Mouse (Mus musculus): ENCODE data around the gene Sap30bp. TPM values are rescaled to one million over a fixed set of nuclear protein-coding genes. Genes with fewer than 3 reads are reported as not detected.

Sap30bp gene
- polyA plus RNA-seq, 1 experiment from 2014 or later, result 48.4 TPM

DNA sequence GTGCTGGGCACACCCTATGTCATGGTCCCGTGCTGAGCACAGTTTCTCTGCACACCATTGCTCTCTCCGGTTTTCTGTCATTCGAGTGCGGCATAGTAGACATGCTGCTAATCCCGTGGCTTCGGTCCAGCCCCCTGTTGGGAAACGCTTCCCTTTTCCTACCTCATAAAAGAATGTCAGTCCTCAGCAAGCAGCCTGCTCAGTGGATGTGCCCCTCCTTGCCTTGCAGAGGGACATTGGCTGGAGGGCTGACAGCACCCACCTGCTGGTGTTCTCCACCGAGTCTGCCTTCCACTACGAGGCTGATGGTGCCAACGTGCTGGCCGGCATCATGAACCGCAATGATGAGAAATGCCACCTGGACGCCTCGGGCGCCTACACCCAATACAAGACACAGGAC lies 49.4 kb downstream of the Sap30bp start:
- 91% methylated on average over 15 of the region's 15 CpGs for WGBS
- no peak overlapping the region for H3K9ac ChIP-seq (replicated peaks; ENCODE audit: low read length)
- no peak for DNase-seq

DNA sequence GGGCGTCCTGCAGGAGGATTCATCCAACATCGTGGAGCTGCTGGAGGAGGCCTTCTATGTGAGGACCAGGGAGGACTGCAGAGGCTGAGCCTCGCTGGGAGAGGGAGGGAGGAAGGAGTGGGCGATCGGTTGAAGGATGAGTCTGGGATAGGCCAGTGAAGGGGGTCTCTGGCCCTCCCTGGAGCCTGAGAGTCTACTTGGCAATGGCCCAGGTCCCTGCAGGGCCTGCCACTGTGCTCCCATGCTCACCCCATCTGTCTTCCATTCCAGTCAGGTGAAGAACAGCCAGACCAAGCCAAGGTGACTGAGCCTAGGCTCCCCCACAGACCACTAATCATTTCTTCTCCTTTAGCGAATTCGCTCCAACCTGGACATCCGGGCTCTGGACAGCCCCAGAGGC lies 50.2 kb downstream of the Sap30bp start:
- Histone ChIP-seq H3K4me3 (replicated peaks; ENCODE audit: low read depth, low read length) (no peak overlapping the region), H3K27me3 (ENCODE audit: control insufficient read depth, insufficient read depth, low read length) (no peaks in the 10 kb centered on the region), H3K4me1 (ENCODE audit: control insufficient read depth, insufficient read depth, low read length) (no peaks in the 10 kb centered on the region), H3K27ac (replicated peaks; ENCODE audit: low read depth, low read length) (no peak overlapping the region), H3K4me2 (ENCODE audit: low read length) (no peak overlapping the region), H3K9me3 (ENCODE audit: control insufficient read depth, low read length) (no peaks in the 10 kb centered on the region), H3K36me3 (ENCODE audit: control insufficient read depth, insufficient read depth, low read length) (no peaks in the 10 kb centered on the region), H3K9ac (replicated peaks; ENCODE audit: low read length) (no peak overlapping the region)
- DNase-seq (no peak), ATAC-seq (ENCODE audit: low FRiP score, low TSS enrichment) (no peak)
- WGBS, result 92% methylated on average over 8 of the region's 8 CpGs

More for the DNA sequence above, 49.4 kb downstream of the Sap30bp start:
- ATAC-seq (ENCODE audit: low FRiP score, low TSS enrichment), result no peak
- no peak overlapping the region for H3K27ac ChIP-seq (replicated peaks; ENCODE audit: low read depth, low read length)
- H3K27me3 ChIP-seq (ENCODE audit: control insufficient read depth, insufficient read depth, low read length), result no peaks in the 10 kb centered on the region
- H3K4me2 ChIP-seq (ENCODE audit: low read length), result no peak overlapping the region
- no peak overlapping the region for H3K4me3 ChIP-seq (replicated peaks; ENCODE audit: low read depth, low read length)
- no peaks in the 10 kb centered on the region for H3K36me3 ChIP-seq (ENCODE audit: control insufficient read depth, insufficient read depth, low read length)
- H3K9me3 ChIP-seq (ENCODE audit: control insufficient read depth, low read length), result no peaks in the 10 kb centered on the region
- no peaks in the 10 kb centered on the region for H3K4me1 ChIP-seq (ENCODE audit: control insufficient read depth, insufficient read depth, low read length)

DNA sequence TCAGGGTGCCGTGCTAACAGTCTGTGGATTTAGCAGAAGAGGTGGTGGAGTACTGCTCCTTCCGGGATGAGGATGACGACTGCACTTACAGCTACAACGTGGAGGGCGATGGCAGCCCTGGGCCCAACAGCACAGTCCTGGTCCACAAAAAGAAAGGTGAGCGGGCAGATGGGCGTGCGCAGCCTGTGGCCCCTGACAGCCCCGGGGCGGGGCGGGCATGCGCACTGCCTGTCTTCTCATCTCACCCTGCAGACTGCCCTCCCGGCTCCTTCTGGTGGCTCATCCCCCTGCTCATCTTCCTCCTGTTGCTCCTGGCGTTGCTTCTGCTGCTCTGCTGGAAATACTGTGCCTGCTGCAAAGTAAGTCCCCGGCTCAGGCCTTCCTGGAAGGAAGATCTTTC lies 56.6 kb downstream of the Sap30bp start:
- no peak for DNase-seq
- no peaks in the 10 kb centered on the region for H3K27me3 ChIP-seq (ENCODE audit: control insufficient read depth, insufficient read depth, low read length)
- H3K4me1 ChIP-seq (ENCODE audit: control insufficient read depth, insufficient read depth, low read length), result no peaks in the 10 kb centered on the region
- 35% methylated on average over 15 of the region's 15 CpGs for whole genome bisulfite sequencing
- no peak overlapping the region for H3K9ac ChIP-seq (replicated peaks; ENCODE audit: low read length)
- H3K9me3 ChIP-seq (ENCODE audit: control insufficient read depth, low read length), result no peaks in the 10 kb centered on the region
- no peak overlapping the region for H3K4me3 ChIP-seq (replicated peaks; ENCODE audit: low read depth, low read length)
- H3K27ac ChIP-seq (replicated peaks; ENCODE audit: low read depth, low read length), result no peak overlapping the region
- no peaks in the 10 kb centered on the region for H3K36me3 ChIP-seq (ENCODE audit: control insufficient read depth, insufficient read depth, low read length)
- no peak overlapping the region for H3K4me2 ChIP-seq (ENCODE audit: low read length)
- ATAC-seq (ENCODE audit: low FRiP score, low TSS enrichment), result no peak

GRCm38 (mm10) chr11:115992098-115992497 lies 59.0 kb downstream of the Sap30bp start:
- DNase-seq, result no peak
- WGBS, result 71% methylated on average over 4 of the region's 4 CpGs
- no peak overlapping the region for H3K27ac ChIP-seq (replicated peaks; ENCODE audit: low read depth, low read length)

DNA sequence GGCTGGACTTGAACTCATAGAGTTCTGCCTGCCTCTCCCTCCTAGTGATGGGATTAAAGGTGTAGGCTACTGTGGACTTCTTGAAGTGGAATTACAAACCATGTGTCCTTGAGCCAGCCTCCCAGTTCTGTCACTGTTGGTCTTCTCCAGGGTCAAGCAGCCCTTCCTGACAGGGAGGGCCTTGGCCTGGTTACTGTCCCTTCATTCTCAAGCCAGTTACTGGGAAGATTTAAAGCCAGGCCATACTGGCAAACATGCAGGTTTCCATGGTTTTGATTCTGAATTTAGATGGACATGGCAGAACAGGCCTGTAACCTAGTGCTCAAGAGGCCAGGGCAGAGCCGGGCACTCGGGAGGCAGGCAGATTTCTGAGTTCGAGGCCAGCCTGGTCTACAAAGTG lies 62.2 kb downstream of the Sap30bp start:
- Histone ChIP-seq H3K36me3 (ENCODE audit: control insufficient read depth, insufficient read depth, low read length) (no peaks in the 10 kb centered on the region), H3K4me3 (replicated peaks; ENCODE audit: low read depth, low read length) (no peak overlapping the region), H3K9ac (replicated peaks; ENCODE audit: low read length) (no peak overlapping the region), H3K4me1 (ENCODE audit: control insufficient read depth, insufficient read depth, low read length) (no peaks in the 10 kb centered on the region), H3K27ac (replicated peaks; ENCODE audit: low read depth, low read length) (no peak overlapping the region), H3K4me2 (ENCODE audit: low read length) (no peak overlapping the region), H3K27me3 (ENCODE audit: control insufficient read depth, insufficient read depth, low read length) (no peaks in the 10 kb centered on the region), H3K9me3 (ENCODE audit: control insufficient read depth, low read length) (no peaks in the 10 kb centered on the region)
- no peak for DNase-seq
- ATAC-seq (ENCODE audit: low FRiP score, low TSS enrichment), result no peak
- WGBS, result 90% methylated on average over 3 of the region's 3 CpGs

More at GRCm38 (mm10) chr11:115992098-115992497, 59.0 kb downstream of the Sap30bp start:
- no peaks in the 10 kb centered on the region for H3K27me3 ChIP-seq (ENCODE audit: control insufficient read depth, insufficient read depth, low read length)
- no peaks in the 10 kb centered on the region for H3K36me3 ChIP-seq (ENCODE audit: control insufficient read depth, insufficient read depth, low read length)
- no peak overlapping the region for H3K9ac ChIP-seq (replicated peaks; ENCODE audit: low read length)
- no peak overlapping the region for H3K4me3 ChIP-seq (replicated peaks; ENCODE audit: low read depth, low read length)
- H3K4me1 ChIP-seq (ENCODE audit: control insufficient read depth, insufficient read depth, low read length), result no peaks in the 10 kb centered on the region
- no peak overlapping the region for H3K4me2 ChIP-seq (ENCODE audit: low read length)
- H3K9me3 ChIP-seq (ENCODE audit: control insufficient read depth, low read length), result no peaks in the 10 kb centered on the region
- no peak for ATAC-seq (ENCODE audit: low FRiP score, low TSS enrichment)

GRCm38 (mm10) chr11:115997047-115997446 lies 64.0 kb downstream of the Sap30bp start:
- Histone ChIP-seq H3K4me2 (ENCODE audit: low read length) (no peak overlapping the region), H3K4me3 (replicated peaks; ENCODE audit: low read depth, low read length) (no peak overlapping the region), H3K27ac (replicated peaks; ENCODE audit: low read depth, low read length) (no peak overlapping the region), H3K36me3 (ENCODE audit: control insufficient read depth, insufficient read depth, low read length) (no peaks in the 10 kb centered on the region), H3K27me3 (ENCODE audit: control insufficient read depth, insufficient read depth, low read length) (no peaks in the 10 kb centered on the region), H3K9me3 (ENCODE audit: control insufficient read depth, low read length) (no peaks in the 10 kb centered on the region), H3K4me1 (ENCODE audit: control insufficient read depth, insufficient read depth, low read length) (peaks cover 4% of the 10 kb centered on the region; the same call in 1 of the 2 replicates), H3K9ac (replicated peaks; ENCODE audit: low read length) (no peak overlapping the region)
- no peak for DNase-seq
- 72% methylated on average over 4 of the region's 4 CpGs for whole genome bisulfite sequencing
- no peak for ATAC-seq (ENCODE audit: low FRiP score, low TSS enrichment)

GRCm38 (mm10) chr11:115997662-115998061 lies 64.6 kb downstream of the Sap30bp start:
- whole genome bisulfite sequencing, result 61% methylated on average over 5 of the region's 5 CpGs
- no peak overlapping the region for H3K9ac ChIP-seq (replicated peaks; ENCODE audit: low read length)
- ATAC-seq (ENCODE audit: low FRiP score, low TSS enrichment) (no peak), DNase-seq (no peak)
- H3K9me3 ChIP-seq (ENCODE audit: control insufficient read depth, low read length), result no peaks in the 10 kb centered on the region
- H3K4me2 ChIP-seq (ENCODE audit: low read length), result no peak overlapping the region
- peaks cover 4% of the 10 kb centered on the region; the same call in 1 of the 2 replicates for H3K4me1 ChIP-seq (ENCODE audit: control insufficient read depth, insufficient read depth, low read length)
- no peak overlapping the region for H3K4me3 ChIP-seq (replicated peaks; ENCODE audit: low read depth, low read length)
- no peak overlapping the region for H3K27ac ChIP-seq (replicated peaks; ENCODE audit: low read depth, low read length)
- no peaks in the 10 kb centered on the region for H3K36me3 ChIP-seq (ENCODE audit: control insufficient read depth, insufficient read depth, low read length)
- H3K27me3 ChIP-seq (ENCODE audit: control insufficient read depth, insufficient read depth, low read length), result no peaks in the 10 kb centered on the region

DNA sequence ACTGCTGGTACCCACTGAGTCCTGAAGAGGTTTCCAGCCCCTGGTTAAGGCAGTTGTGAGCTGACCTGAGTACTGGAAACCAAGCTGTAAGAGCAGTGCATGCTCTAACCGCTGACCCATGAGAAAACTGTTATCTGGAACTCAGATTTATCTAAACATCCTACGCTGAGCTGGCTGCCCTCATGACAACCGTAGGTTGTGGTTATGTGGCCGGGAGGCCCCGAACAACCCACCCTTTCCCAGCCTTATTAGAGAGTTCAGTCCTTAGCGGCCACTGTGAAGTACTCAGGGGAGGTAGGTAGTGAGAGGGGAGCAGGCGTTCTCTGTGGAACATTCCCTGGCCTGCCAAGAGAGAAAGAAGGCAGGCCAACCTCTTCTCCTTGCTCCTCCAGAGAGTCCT lies 65.9 kb downstream of the Sap30bp start:
- Histone ChIP-seq H3K36me3 (ENCODE audit: control insufficient read depth, insufficient read depth, low read length) (no peaks in the 10 kb centered on the region), H3K9me3 (ENCODE audit: control insufficient read depth, low read length) (no peaks in the 10 kb centered on the region), H3K27me3 (ENCODE audit: control insufficient read depth, insufficient read depth, low read length) (no peaks in the 10 kb centered on the region), H3K27ac (replicated peaks; ENCODE audit: low read depth, low read length) (no peak overlapping the region), H3K4me3 (replicated peaks; ENCODE audit: low read depth, low read length) (no peak overlapping the region), H3K4me2 (ENCODE audit: low read length) (no peak overlapping the region), H3K4me1 (ENCODE audit: control insufficient read depth, insufficient read depth, low read length) (peaks cover 4% of the 10 kb centered on the region; the same call in 1 of the 2 replicates), H3K9ac (replicated peaks; ENCODE audit: low read length) (no peak overlapping the region)
- ATAC-seq (ENCODE audit: low FRiP score, low TSS enrichment), result no peak
- 90% methylated on average over 7 of the region's 7 CpGs for WGBS
- DNase-seq, result no peak

DNA sequence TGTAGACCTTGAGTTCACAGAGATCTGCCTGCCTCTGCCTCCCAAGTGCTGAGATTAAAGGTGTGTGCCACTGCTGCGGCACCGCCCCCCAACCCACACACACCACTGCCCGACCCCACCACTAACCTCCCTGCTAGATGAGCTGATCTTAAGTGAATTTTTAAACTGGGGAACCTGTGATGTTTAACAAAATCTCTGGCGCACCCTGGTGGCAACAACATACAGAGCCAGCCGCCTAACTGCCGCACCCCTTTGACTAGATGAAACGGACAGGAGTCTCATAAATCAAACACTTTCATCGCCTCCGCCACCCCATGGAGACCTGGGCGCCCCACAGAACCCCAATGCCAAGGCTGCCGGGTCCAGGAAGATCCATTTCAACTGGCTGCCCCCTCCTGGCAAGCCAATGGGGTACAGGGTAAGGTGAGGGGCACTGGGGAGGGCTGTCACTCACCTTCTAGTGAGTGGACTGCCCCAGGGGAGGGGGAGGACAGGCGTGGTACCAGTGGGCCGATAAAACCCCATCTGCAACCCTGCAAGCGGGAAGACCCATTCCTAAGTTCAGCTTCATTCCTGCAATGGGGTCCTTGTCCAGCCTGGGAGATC lies 66.6 kb downstream of the Sap30bp start:
- Histone ChIP-seq H3K4me1 (ENCODE audit: control insufficient read depth, insufficient read depth, low read length) (peaks cover 6% of the 10 kb centered on the region; the same call in 1 of the 2 replicates), H3K9me3 (ENCODE audit: control insufficient read depth, low read length) (no peaks in the 10 kb centered on the region), H3K27ac (replicated peaks; ENCODE audit: low read depth, low read length) (no peak overlapping the region), H3K9ac (replicated peaks; ENCODE audit: low read length) (no peak overlapping the region), H3K4me2 (ENCODE audit: low read length) (no peak overlapping the region), H3K27me3 (ENCODE audit: control insufficient read depth, insufficient read depth, low read length) (no peaks in the 10 kb centered on the region), H3K36me3 (ENCODE audit: control insufficient read depth, insufficient read depth, low read length) (no peaks in the 10 kb centered on the region), H3K4me3 (replicated peaks; ENCODE audit: low read depth, low read length) (no peak overlapping the region)
- no peak for ATAC-seq (ENCODE audit: low FRiP score, low TSS enrichment)
- WGBS, result 22% methylated on average over 14 of the region's 14 CpGs
- DNase-seq, result peak; percentile 86

All from midbrain, embryonic 14.5 days (tissue).